Mouse (Mus musculus): Measurements from ENCODE around the gene Scaper.

DNA sequence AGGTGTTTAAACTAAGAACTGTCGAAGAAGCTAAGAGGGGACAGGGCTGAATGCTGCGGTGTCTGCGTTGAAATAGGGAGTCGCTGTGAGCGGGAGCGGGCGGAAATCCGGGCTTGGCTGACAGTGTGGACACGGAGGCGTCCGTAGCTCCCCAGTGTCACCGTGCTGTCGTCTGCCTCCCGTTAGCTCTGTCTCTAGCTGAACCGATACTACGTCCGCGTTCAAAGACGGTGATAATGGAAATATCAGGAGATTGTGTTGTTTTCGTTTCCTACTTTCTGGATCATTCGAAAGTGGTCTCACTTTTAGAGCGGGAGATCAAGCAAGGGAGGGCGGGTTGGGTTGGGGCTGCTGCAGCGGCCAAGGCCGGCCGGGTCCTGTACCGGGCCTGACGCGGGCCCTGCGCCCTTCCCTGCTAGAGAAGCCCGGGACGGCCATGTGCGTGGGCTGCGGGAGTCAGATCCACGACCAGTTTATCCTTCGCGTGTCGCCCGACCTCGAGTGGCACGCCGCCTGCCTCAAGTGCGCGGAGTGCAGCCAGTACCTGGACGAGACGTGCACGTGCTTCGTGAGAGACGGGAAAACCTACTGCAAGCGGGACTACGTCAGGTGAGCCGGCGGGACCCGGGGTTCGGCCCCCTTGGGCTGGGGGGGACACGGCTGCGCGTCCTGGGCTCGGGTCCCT lies 396.1 kb downstream of the Scaper start:
- TF ChIP-seq CTCF (IDR thresholded peaks at IDR 0.05) (no peak), EP300 (IDR thresholded peaks at IDR 0.05) (no peak)

Measured in lung, postnatal 0 days (tissue).